Mouse (Mus musculus) bone marrow macrophage, adult 2 months (primary cell): ENCODE measurements around the gene Ccl11.

Experiments
- CTCF ChIP-seq: IDR thresholded peaks from 2 replicates; pipeline ENCODE4 v1.5.1; 2012; ENCODE audit warnings: low read depth, mild to moderate bottlenecking, low read length, moderate library complexity
- POLR2A ChIP-seq: IDR thresholded peaks from 2 replicates; pipeline ENCODE4 v1.6.1; 2012; ENCODE audit warnings: mild to moderate bottlenecking, low read depth, low read length, borderline replicate concordance

GRCm38 (mm10) chr11:82010115-82010514 is 47.5 kb upstream of the Ccl11 start:
- TF ChIP-seq POLR2A (no peak), CTCF (no peak)
